Comparison of ENCODE assay signal across 19 mouse cellular contexts in genomic region chr2:101868683-101869082, GRCm38 (mm10). TPM values are rescaled to one million over a fixed set of nuclear protein-coding genes. Genes with fewer than 3 reads are reported as not detected.
DNase-seq lines count a peak whose midpoint lies in the region.
"Had no signal": no experiment of that assay in that cellular context is flagged by ENCODE, and none has a peak within 500 bp of the region (broad histone marks: within the 10 kb centered on the region; RNA-seq: fewer than 3 reads in every experiment).

No protein-coding gene starts in this region.

- H3K27me3 ChIP-seq in embryonic facial prominence, embryonic 10.5 days (replicated peaks; ENCODE audit: low read depth, poor library complexity, severe bottlenecking): no peaks in the 10 kb centered on the region
- H3K27me3 ChIP-seq: limb, embryonic 13.5 days had no signal

- H3K27ac ChIP-seq in embryonic facial prominence, embryonic 10.5 days (replicated peaks): no peak overlapping the region
- H3K27ac ChIP-seq: hindbrain, embryonic 10.5 days; hindbrain, postnatal 0 days; layer of hippocampus, adult 2 months; limb, embryonic 13.5 days had no signal

- H3K4me3 ChIP-seq in embryonic facial prominence, embryonic 10.5 days: no peak overlapping the region
- H3K4me3 ChIP-seq: hindbrain, embryonic 10.5 days; layer of hippocampus, adult 2 months; limb, embryonic 13.5 days had no signal

- DNase-seq in adrenal gland, adult 2 months: peak; percentile 20
- no peak for DNase-seq in adrenal gland, adult 8-10 months
- peak; percentile 32 for DNase-seq in 3T3-L1 (ENCODE audit: low read depth, low spot score)
- DNase-seq in lung, adult 18-20 months: peak; percentile 57 to 66
- peak; percentile 34 to 46 for DNase-seq in lung, postnatal 4 days
- no peak for DNase-seq in kidney, postnatal 10 days
- no peak for DNase-seq in embryonic facial prominence, embryonic 10.5 days (ENCODE audit: low spot score)
- no peak for DNase-seq in frontal cortex, postnatal 36 days (ENCODE audit: low spot score in 2 of 2)
- DNase-seq: cerebellum, postnatal 14 days; forebrain, postnatal 0 days; kidney, adult 18-20 months; kidney, postnatal 14 days; layer of hippocampus, postnatal 36 days; thymus, postnatal 36 days had no signal

- H3K36me3 ChIP-seq in embryonic facial prominence, embryonic 10.5 days (replicated peaks): no peaks in the 10 kb centered on the region
- H3K36me3 ChIP-seq: G1E; hindbrain, embryonic 10.5 days; limb, embryonic 13.5 days had no signal

- 95% methylated on average over 4 of the region's 4 CpGs for WGBS in embryonic facial prominence, embryonic 10.5 days

- 0 out of 2 replicates have a peak, but pooled peaks cover 7% of the 10 kb centered on the region for H3K4me1 ChIP-seq in embryonic facial prominence, embryonic 10.5 days

- H3K9me3 ChIP-seq in embryonic facial prominence, embryonic 10.5 days: no peaks in the 10 kb centered on the region
- H3K9me3 ChIP-seq: G1E; hindbrain, embryonic 10.5 days; limb, embryonic 13.5 days had no signal

RNA-seq across cellular contexts. Expression of gene Prr5l, which starts 14.1 kb away (rescaled TPM):
- total RNA-seq in adrenal gland, adult 2 months (2021): 1 to 10 TPM; 4.0 to 5.0 TPM
- 6.4 and 7.0 TPM in 2 replicates for polyA plus RNA-seq in adrenal gland, adult 2 months (2012; rRNA removed)
- total RNA-seq in adrenal gland, adult 8-10 months (2022): 1 to 10 TPM; 3.7 to 9.2 (median 4.7) TPM
- polyA plus RNA-seq in embryonic facial prominence, embryonic 10.5 days (2016; fragmentation: Nextera tagmentation; extraction: Ambion mirVana): 21.5 and 22.8 TPM in 2 replicates
- polyA plus RNA-seq: G1E had no signal

RNA-seq across cellular contexts. Expression of gene Commd9, which starts 17.4 kb away (rescaled TPM):
- total RNA-seq in adrenal gland, adult 2 months (2021): 10 to 100 TPM; 40.8 to 54.0 TPM
- 37.6 and 46.8 TPM in 2 replicates for polyA plus RNA-seq in adrenal gland, adult 2 months (2012; rRNA removed)
- 10 to 100 TPM; 42.1 to 54.8 (median 44.4) TPM for total RNA-seq in adrenal gland, adult 8-10 months (2022)
- 60.6 and 61.8 TPM in 2 replicates for polyA plus RNA-seq in embryonic facial prominence, embryonic 10.5 days (2016; fragmentation: Nextera tagmentation; extraction: Ambion mirVana)

Comparison
In these comparisons a context has a peak if more than half of its experiments do, and no peak if none do; other contexts are left out.
1. DNase-seq: peak in adrenal gland, adult 2 months (single experiment), 3T3-L1 (single experiment), lung, adult 18-20 months (2 of 2) and lung, postnatal 4 days (2 of 2); none in adrenal gland, adult 8-10 months (single experiment), kidney, postnatal 10 days (single experiment), embryonic facial prominence, embryonic 10.5 days (single experiment) and frontal cortex, postnatal 36 days (0 of 2).